Mouse (Mus musculus) layer of hippocampus, adult 2 months (tissue): ENCODE measurements at regions not wholly inside any gene's neighbourhood (a gene's known extent, or its start where the extent isn't known, plus 50 kb on each side); places are given as distances from the start of the nearest gene placed in this dataset.

ENCODE experiments used
- DNase-seq, 2 experiments: peaks; one replicate each; pipeline ENCODE4 v3.0.0; 2022; ENCODE audit warnings: low spot score in 2 of 2
- H3K27ac ChIP-seq: fragments of 200-600 bp; 2 replicates; pipeline ENCODE4 v1.8.1; 2022
- H3K4me3 ChIP-seq: fragments of 200-600 bp; 2 replicates; pipeline ENCODE4 v1.8.1; 2022; ENCODE audit warnings: mild to moderate bottlenecking
- CTCF ChIP-seq: fragments of 200-600 bp; conservative IDR thresholded peaks from 2 replicates; pipeline ENCODE4 v1.8.1; 2022; ENCODE audit warnings: antibody characterized with exemption, mild to moderate bottlenecking, moderate library complexity

- no peak for TF ChIP-seq CTCF
- no peak overlapping the region for H3K4me3 ChIP-seq
- DNase-seq = no peak
- no peak overlapping the region for H3K27ac ChIP-seq
These were observed 81.9 kb upstream of the Bnip2 start for GRCm38 (mm10) chr9:69907123-69907945.

- no peak overlapping the region for H3K27ac ChIP-seq
- DNase-seq = no peak
- TF ChIP-seq CTCF = no peak
- H3K4me3 ChIP-seq = no peak overlapping the region
These were observed 78.6 kb upstream of the Bnip2 start for GRCm38 (mm10) chr9:69910621-69911020.

DNA sequence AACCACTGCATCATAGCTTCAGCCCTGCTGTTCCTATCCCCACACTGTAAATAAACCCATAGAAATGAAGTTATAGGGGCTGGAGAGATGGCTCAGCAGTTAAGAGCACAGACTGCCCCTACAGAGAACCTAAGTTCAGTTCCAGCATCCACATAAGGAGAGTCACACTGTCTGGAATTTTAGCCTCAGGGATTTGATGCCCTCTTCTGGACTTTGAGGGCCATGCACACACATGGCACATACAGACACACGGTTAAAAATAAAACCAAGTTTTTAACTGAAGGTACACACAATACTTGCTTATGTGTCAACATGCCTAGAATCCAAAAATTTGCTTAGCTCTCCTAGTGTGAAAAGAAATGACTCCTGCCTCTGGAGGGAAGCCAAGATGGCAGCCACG lies 61.1 kb upstream of the Bnip2 start:
- H3K27ac ChIP-seq = no peak overlapping the region
- H3K4me3 ChIP-seq = no peak overlapping the region
- peak; percentile 30 for TF ChIP-seq CTCF
- DNase-seq = no peak

- DNase-seq = no peak
- Histone ChIP-seq H3K27ac (no peak overlapping the region), H3K4me3 (no peak overlapping the region)
- TF ChIP-seq CTCF = no peak
These were observed 51.4 kb upstream of the Bnip2 start for GRCm38 (mm10) chr9:69937863-69938262.
